Mouse (Mus musculus) intestine, embryonic 16.5 days (tissue): ENCODE results near the gene Draxin. TPM values are rescaled to one million over a fixed set of nuclear protein-coding genes. Genes with fewer than 3 reads are reported as not detected.
A peak's percentile ranks its signal among the peaks of the same experiment; 100 is the strongest.

Source experiments
- ATAC-seq: fragments of 200-750 bp; cut with Nextera tagmentation; 2 replicates; pipeline ENCODE4 v1.8.0; 2017; ENCODE audit warnings: moderate TSS enrichment, moderate library complexity
- H3K27ac ChIP-seq: fragments of 300-500 bp; sonication (generic); 2 replicates; pipeline ENCODE4 v1.5.1; 2014; ENCODE audit warnings: mild to moderate bottlenecking, low read length
- H3K27me3 ChIP-seq: fragments of 300-500 bp; sonication (generic); replicated peaks from 2 replicates; pipeline ENCODE4 v1.6.1; 2014; ENCODE audit warnings: low read length, control low read depth, mixed read lengths; ENCODE audit not compliant: control insufficient read depth, insufficient read depth
- H3K36me3 ChIP-seq: fragments of 300-500 bp; sonication (generic); 2 replicates; pipeline ENCODE4 v1.6.1; 2014; ENCODE audit warnings: low read length, control low read depth; ENCODE audit not compliant: control insufficient read depth, insufficient read depth
- H3K4me1 ChIP-seq: fragments of 300-500 bp; sonication (generic); 2 replicates; pipeline ENCODE4 v1.6.1; 2014; ENCODE audit warnings: low read length, control low read depth, mixed read lengths; ENCODE audit not compliant: control insufficient read depth, insufficient read depth
- H3K4me2 ChIP-seq: fragments of 300-500 bp; sonication (generic); 2 replicates; pipeline ENCODE4 v1.6.1; 2014; ENCODE audit warnings: low read depth, low read length, control low read depth
- H3K4me3 ChIP-seq: fragments of 300-500 bp; sonication (generic); 2 replicates; pipeline ENCODE4 v1.5.1; 2014; ENCODE audit warnings: mild to moderate bottlenecking, low read length
- H3K9ac ChIP-seq: fragments of 300-500 bp; sonication (generic); 2 replicates; pipeline ENCODE4 v1.6.1; 2014; ENCODE audit warnings: low read depth, low read length
- H3K9me3 ChIP-seq: fragments of 300-500 bp; sonication (generic); 2 replicates; pipeline ENCODE4 v1.6.1; 2016; ENCODE audit warnings: low read length, control low read depth; ENCODE audit not compliant: control insufficient read depth
- WGBS: fragments of 180-500 bp; shearing (Covaris S2); extraction: QIAGEN DNeasy Blood & Tissue Kit; methylation state at CpG from one replicate; pipeline ENCODE4 v1.1.7; 2014; 5-methylcytosine and 5-hydroxymethylcytosine counted together
- polyA plus RNA-seq: library from polyadenylated mRNA; unstranded; fragments of >200 nt; fragmentation: Nextera tagmentation; extraction: Ambion mirVana; gene quantifications from 2 replicates; pipeline ENCODE4 v1.2.1, GENCODE M21; 2015

The Draxin gene
- polyA plus RNA-seq, 1 experiment from 2014 or later, result 0.07 TPM

DNA sequence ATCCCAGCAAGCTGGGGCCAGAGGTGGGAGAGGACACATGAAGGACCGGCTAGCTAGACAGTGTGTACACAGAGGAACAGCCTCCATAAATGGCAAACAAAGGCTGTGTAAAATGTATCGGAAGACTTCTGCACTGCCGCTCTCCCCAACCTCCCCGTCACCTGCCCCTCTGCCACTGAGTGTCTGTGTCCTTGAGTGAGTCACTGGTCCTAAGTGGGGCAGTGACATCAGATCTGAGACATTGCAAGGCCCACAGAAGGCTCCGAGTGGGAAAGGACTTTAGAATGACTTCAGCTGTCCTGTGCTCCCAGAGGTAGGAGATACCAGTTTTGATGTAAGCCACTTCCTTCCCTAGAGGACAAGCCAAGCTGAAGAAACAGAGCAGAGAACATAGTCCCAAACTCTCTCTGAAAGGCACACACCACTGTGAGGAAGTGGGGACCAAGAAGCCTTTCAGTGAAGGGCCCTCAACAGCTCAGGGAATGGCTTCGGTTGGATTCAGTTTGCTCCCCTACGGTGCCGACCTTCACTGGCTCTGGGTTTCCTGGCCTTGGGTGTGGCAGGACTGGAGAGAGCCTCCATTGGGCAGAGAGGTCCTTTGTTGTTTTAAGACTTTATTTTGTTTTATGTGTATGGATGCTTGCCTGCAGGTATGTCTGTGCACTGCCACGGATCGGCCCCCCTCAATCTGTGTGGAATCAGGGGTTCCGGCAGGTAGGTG is 37.8 kb downstream of the Draxin start:
- H3K4me2 ChIP-seq, result no peak overlapping the region
- no peaks in the 10 kb centered on the region for H3K4me1 ChIP-seq
- H3K27ac ChIP-seq, result no peak overlapping the region
- WGBS, result 76% methylated on average over 11 of the region's 11 CpGs
- H3K9me3 ChIP-seq, result no peaks in the 10 kb centered on the region
- H3K9ac ChIP-seq, result no peak overlapping the region
- H3K27me3 ChIP-seq, result no peaks in the 10 kb centered on the region
- H3K4me3 ChIP-seq, result no peak overlapping the region
- no peak for ATAC-seq
- no peaks in the 10 kb centered on the region for H3K36me3 ChIP-seq

GRCm38 (mm10) chr4:148091181-148091580 is 39.3 kb downstream of the Draxin start:
- Histone ChIP-seq H3K27ac (no peak overlapping the region), H3K27me3 (no peaks in the 10 kb centered on the region), H3K4me2 (no peak overlapping the region), H3K4me3 (no peak overlapping the region), H3K36me3 (no peaks in the 10 kb centered on the region), H3K4me1 (peaks cover 10% of the 10 kb centered on the region), H3K9ac (no peak overlapping the region), H3K9me3 (no peaks in the 10 kb centered on the region)
- ATAC-seq, result no peak
- WGBS, result 90% methylated on average over 1 of the region's 1 CpGs

DNA sequence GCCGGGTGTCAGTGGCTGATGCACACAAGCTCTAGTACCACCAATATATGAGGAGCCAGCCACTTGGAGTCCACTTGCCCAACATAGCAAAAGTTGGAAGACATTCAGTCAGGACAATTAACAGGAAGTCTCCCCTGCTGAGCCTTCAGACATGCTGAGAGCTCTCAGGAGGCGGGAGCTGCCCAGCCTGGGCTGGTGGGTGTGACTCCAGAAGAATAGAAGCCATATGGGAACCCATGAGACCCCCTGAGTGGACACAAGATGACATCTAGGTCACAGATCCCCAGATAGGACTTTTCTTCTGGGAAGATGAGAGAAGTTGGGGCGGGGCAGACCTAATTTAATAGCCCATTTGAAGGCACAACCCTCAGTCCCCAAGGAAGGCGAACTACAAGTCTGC is 41.3 kb downstream of the Draxin start:
- 73% methylated on average over 4 of the region's 4 CpGs for WGBS
- Histone ChIP-seq H3K36me3 (no peaks in the 10 kb centered on the region), H3K4me1 (peaks cover 25% of the 10 kb centered on the region), H3K27me3 (no peaks in the 10 kb centered on the region), H3K9me3 (no peaks in the 10 kb centered on the region), H3K9ac (no peak overlapping the region), H3K4me2 (no peak overlapping the region), H3K27ac (no peak overlapping the region), H3K4me3 (no peak overlapping the region)
- ATAC-seq, result no peak

- Histone ChIP-seq H3K9ac (peak within 1 kb of the TSS; percentile 90), H3K36me3 (no peaks in the 10 kb centered on the region), H3K27ac (peak within 1 kb of the TSS; percentile 57), H3K27me3 (no peaks in the 10 kb centered on the region), H3K4me2 (peak within 1 kb of the TSS; percentile 87), H3K4me3 (peak within 1 kb of the TSS; percentile 88), H3K9me3 (no peaks in the 10 kb centered on the region), H3K4me1 (peaks cover 26% of the 10 kb centered on the region)
- WGBS, result 6% methylated on average over 34 of the region's 34 CpGs
- peak; percentile 90 for ATAC-seq
These were observed 42.5 kb downstream of the Draxin start, which contains the start of gene Agtrap for GRCm38 (mm10) chr4:148087907-148088527. TSS of gene Agtrap (minus strand) at chr4:148088031.

DNA sequence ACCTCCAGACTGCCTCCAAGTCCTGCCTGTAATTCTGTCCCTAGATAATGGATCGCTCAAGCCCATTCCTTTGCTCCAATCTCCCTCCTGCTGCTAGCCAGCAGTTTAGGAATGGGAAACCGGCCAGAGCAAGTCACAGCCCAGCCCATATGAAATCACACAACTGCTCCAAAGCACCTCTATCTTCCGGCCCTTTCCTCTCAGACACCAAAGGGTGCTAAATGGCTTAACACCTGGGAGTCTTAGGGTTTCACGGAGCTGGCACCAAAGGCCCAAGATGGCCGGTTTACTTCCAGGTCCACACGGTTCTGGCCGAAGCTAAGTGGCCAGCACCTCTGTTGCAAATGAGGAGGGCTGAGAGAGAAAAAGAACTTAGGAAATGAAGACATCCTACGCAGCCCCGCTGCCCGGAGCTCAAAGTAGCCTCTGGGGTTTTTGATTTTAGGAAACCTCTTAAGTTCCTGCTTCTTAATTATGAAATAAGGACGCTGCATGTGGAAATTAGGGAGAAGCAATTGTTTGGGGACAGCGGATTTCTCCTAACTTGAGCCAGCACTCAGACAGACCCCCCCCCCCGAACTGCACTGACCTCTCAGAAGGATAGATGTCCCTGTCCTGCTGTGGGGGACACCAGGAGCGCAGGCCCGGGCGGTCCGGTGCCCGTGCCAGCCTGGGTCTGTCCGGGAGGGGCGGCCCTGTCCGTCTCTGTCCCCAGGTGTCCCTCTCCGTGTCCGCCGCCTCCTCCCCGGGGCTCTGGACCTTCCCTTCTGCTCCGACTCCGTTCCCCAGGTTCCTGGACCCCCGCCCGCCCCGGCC is 43.2 kb downstream of the Draxin start:
- Histone ChIP-seq H3K36me3 (no peaks in the 10 kb centered on the region), H3K4me1 (peaks cover 26% of the 10 kb centered on the region), H3K27ac (peak overlapping the region; percentile 57), H3K4me2 (peak overlapping the region; percentile 87), H3K27me3 (no peaks in the 10 kb centered on the region), H3K4me3 (peak overlapping the region; percentile 88), H3K9ac (peak overlapping the region; percentile 90), H3K9me3 (no peaks in the 10 kb centered on the region)
- 5% methylated on average over 30 of the region's 30 CpGs for WGBS
- ATAC-seq, result peak; percentile 65

DNA sequence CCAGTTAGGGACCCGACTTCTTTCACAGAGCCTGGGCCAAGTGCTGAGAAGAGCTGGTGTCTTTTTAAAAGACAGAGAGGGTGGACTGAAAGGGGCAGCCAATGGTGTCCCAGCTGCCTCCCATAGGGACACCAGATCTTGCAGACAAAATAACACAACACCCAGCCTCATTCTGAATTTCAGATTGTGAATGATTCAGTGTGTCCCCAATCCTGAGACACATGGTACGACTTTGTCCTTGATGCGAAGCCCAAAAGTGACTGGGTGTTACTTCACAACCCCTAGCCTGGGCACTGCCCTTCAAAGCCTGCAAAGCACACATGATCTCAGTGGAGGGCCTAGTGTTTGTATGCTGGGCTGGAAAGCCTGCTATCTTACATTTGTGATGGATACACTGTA is 44.6 kb downstream of the Draxin start:
- Histone ChIP-seq H3K4me2 (no peak overlapping the region), H3K36me3 (no peaks in the 10 kb centered on the region), H3K4me1 (peaks cover 26% of the 10 kb centered on the region), H3K9ac (0 out of 2 replicates have a peak overlapping the region, but pooled peaks have one; percentile 33), H3K27me3 (no peaks in the 10 kb centered on the region), H3K9me3 (no peaks in the 10 kb centered on the region), H3K27ac (no peak overlapping the region), H3K4me3 (no peak overlapping the region)
- 77% methylated on average over 3 of the region's 3 CpGs for WGBS
- ATAC-seq, result no peak

DNA sequence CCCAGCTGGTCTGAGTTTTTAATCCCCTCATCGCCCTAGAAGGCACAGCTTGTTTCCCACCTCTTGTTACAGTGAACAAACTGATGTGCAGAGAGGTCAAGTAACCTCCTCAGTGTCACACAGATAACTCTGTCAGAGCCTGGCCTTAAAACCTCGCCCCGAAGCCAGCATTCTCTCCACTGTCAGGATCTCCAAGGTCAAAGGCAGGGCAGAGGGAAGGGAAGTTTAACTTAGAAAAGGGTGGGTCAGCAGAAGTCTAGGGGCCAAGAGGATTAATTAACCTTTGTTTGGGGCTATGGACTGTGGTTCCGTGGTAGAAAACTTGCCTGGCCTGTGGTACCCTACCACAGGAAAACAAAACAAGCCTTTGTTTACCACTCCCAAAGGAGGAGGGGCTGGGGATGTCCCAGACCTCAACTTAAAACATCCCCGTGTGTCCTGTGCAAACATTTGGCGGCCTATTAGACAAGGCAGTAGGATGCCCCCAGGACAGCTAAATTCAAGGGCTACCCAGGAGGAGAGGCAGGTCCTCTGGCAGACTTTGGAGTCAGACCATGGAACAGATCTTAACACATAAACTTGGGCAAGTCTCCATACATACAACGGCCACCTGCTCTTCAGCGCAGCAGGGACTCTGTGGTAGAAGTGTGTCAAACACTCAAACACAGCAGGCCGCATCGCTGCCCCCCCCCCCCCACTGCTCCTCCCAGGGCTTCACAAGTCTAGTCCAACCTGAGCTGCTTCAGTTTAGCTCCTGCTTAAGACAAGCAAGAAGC is 45.2 kb downstream of the Draxin start:
- H3K4me2 ChIP-seq, result no peak overlapping the region
- H3K9me3 ChIP-seq, result no peaks in the 10 kb centered on the region
- H3K36me3 ChIP-seq, result 0 out of 2 replicates have a peak, but pooled peaks cover 2% of the 10 kb centered on the region
- H3K27ac ChIP-seq, result no peak overlapping the region
- peaks cover 26% of the 10 kb centered on the region for H3K4me1 ChIP-seq
- 0 out of 2 replicates have a peak overlapping the region, but pooled peaks have one; percentile 33 for H3K9ac ChIP-seq
- no peak for ATAC-seq
- no peaks in the 10 kb centered on the region for H3K27me3 ChIP-seq
- H3K4me3 ChIP-seq, result no peak overlapping the region
- 44% methylated on average over 9 of the region's 10 CpGs for WGBS

DNA sequence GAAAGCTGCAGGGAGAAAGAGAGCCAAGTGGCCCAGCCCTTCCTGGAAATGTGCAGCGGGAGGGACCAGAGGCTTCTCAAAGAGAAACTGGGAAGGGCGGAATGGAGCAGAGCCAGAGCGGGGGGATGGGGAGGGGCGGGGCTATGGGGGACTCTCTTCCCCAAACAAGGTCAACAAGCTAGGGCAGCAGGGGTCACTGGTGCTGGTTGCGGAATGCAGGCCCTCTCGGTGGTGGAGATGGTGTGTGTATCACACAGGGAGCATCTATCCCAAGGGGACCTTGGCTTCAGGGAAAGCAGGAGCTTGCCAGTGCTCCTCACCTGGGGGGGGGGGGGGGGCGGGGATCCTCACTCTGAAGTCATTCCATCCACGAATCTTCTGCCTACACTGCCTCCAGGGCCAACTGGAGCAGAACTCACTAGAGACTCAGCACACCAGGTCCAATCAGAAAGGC is 46.2 kb downstream of the Draxin start:
- no peak overlapping the region for H3K4me2 ChIP-seq
- no peak overlapping the region for H3K9ac ChIP-seq
- 29% methylated on average over 7 of the region's 8 CpGs for WGBS
- no peak overlapping the region for H3K27ac ChIP-seq
- H3K27me3 ChIP-seq, result no peaks in the 10 kb centered on the region
- no peaks in the 10 kb centered on the region for H3K9me3 ChIP-seq
- peaks cover 26% of the 10 kb centered on the region for H3K4me1 ChIP-seq
- 0 out of 2 replicates have a peak, but pooled peaks cover 5% of the 10 kb centered on the region for H3K36me3 ChIP-seq
- ATAC-seq, result no peak
- no peak overlapping the region for H3K4me3 ChIP-seq
